Mouse (Mus musculus): ENCODE data around the gene Mboat1.
A peak's percentile ranks its signal among the peaks of the same experiment; 100 is the strongest.

The Mboat1 gene

DNA sequence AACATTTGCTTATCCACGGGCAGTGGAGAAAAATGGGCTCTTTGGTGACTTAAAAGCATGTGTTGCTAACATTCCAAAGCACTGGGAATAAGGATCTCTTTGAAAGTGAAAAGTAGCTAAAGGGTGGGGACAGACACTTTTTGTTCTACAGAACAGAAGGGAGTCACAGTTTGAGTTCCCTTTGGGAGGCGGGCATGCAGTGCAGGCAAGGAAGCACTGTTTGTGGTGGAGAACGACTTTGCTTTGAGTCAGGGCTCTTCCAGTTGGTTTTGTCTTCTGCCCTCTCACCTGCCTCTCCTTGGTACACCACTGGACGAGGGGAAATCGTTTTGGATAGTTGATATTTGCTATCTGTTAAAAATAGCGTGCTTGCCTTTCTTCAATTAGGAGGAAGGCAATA, 49.7 kb downstream of the Mboat1 start:
- DNase-seq (ENCODE audit: low spot score in 2 of 2), result no peak

DNA sequence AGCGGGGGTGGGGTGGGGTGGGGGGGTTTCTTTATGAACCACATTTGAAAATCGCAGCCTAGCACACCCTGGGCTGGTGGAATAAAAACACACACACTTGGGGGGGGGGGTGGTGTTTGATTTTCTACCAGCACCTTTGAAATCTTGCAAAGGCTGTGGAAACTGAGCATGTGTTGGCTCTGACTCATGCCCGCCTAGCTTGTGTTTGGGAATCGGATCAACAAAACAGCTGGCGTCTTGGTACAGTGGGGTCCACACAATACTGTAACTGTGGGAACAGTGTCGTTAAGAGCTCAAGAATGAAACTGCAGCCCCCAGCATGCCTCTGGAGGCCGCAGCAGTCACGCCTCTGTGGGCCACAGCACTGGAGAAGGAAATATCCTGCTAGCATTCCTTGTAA, 50.2 kb downstream of the Mboat1 start:
- DNase-seq (ENCODE audit: low spot score in 2 of 2), result no peak

GRCm38 (mm10) chr13:30192031-30192716, 55.9 kb downstream of the Mboat1 start:
- DNase-seq (ENCODE audit: low spot score in 2 of 2), result peak in 1 of 2 experiments; percentile 16

GRCm38 (mm10) chr13:30193363-30193762, 57.1 kb downstream of the Mboat1 start:
- no peak for DNase-seq (ENCODE audit: low spot score in 2 of 2)

- no peak for DNase-seq (ENCODE audit: low spot score in 2 of 2)
These were observed 58.5 kb downstream of the Mboat1 start for GRCm38 (mm10) chr13:30194834-30195233.

- DNase-seq (ENCODE audit: low spot score in 2 of 2), result no peak
These were observed 60.4 kb downstream of the Mboat1 start for GRCm38 (mm10) chr13:30196661-30197060.

- peak; percentile 31 to 33 for DNase-seq (ENCODE audit: low spot score in 2 of 2)
These were observed 61.8 kb downstream of the Mboat1 start for GRCm38 (mm10) chr13:30198101-30198570.

GRCm38 (mm10) chr13:30199821-30200220, 63.5 kb downstream of the Mboat1 start:
- no peak for DNase-seq (ENCODE audit: low spot score in 2 of 2)

DNA sequence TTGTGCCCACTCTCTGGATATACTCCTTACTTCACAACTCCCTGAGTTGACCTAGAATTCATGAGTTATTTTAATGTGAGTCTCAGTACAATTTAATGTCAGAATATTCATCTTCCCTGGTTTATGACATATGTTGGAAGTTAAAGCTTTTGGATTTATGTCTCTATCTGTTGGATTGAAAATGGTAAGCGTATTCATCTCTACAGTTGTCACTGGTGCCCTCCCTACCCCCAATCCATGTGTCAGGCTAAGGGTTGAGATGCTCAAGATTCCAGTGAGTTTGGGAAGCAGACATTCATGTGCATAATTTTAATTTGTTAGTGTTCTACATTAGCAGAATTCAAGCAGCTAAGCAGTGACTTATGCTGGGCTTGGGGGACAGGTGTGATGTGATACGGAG, 64.4 kb downstream of the Mboat1 start:
- DNase-seq (ENCODE audit: low spot score in 2 of 2), result no peak

- no peak for DNase-seq (ENCODE audit: low spot score in 2 of 2)
These were observed 66.7 kb downstream of the Mboat1 start for GRCm38 (mm10) chr13:30203018-30203417.

- DNase-seq (ENCODE audit: low spot score in 2 of 2), result no peak
These were observed 71.9 kb downstream of the Mboat1 start for GRCm38 (mm10) chr13:30208176-30208575.

- DNase-seq (ENCODE audit: low spot score in 2 of 2), result no peak
These were observed 77.0 kb downstream of the Mboat1 start for GRCm38 (mm10) chr13:30213276-30213675.

GRCm38 (mm10) chr13:30217588-30218371, 81.5 kb downstream of the Mboat1 start:
- DNase-seq (ENCODE audit: low spot score in 2 of 2), result no peak

DNA sequence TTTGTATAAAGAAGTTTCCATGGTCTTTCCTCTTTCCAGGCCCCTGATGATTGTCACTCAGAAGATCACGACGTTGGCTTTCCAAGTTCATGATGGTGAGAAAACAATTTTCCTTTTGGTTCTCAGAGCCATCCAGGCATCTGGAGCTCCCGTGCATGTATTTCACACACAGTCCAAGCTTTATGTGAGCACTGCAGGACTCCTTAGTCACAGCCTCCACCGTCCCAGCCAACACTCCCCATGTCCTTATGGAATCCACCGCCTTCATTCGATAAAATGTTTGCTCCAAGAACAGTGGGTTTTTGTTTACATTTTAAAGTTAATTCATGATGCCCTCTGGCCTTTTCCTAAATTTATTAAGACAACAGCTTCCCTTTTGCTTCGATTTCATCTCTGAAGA, 83.3 kb downstream of the Mboat1 start:
- no peak for DNase-seq (ENCODE audit: low spot score in 2 of 2)

DNA sequence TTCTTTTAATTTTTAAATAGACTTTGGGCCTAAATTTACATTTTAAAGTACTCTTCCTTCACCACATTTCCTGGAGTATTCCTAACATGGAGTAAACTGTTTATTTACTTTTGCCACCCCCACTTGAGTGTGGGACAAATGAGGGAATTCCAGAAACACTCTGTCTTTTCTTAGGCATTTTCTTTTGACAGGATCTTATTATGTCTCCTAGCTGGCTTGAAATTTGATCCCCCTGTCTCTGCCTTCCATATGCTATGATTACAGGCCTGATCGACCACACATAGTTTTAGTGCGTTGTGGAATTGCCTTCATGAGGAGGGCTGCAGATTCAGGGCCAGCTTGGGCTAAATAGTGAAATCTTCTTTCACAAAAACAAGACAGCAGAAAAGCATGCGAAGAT, 85.0 kb downstream of the Mboat1 start:
- DNase-seq (ENCODE audit: low spot score in 2 of 2), result no peak

DNA sequence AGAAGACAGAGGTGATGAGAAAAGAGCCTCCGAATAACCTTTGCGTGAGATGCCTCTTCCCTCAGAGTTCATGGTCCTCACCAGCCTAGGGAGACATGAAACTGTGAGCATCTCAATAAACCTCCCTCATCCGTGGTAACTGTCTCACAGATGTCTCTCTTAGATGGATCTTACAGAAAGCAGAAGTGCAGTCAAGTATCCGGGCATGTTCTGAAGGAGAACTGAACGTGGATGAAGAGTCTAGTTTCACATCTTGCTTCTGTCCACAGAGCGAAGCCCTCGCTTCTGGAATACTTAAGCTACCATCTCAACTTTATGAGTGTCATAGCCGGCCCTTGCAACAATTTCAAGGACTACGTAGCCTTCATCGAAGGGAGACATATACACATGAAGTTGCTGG, 87.8 kb downstream of the Mboat1 start:
- DNase-seq (ENCODE audit: low spot score in 2 of 2), result no peak

DNA sequence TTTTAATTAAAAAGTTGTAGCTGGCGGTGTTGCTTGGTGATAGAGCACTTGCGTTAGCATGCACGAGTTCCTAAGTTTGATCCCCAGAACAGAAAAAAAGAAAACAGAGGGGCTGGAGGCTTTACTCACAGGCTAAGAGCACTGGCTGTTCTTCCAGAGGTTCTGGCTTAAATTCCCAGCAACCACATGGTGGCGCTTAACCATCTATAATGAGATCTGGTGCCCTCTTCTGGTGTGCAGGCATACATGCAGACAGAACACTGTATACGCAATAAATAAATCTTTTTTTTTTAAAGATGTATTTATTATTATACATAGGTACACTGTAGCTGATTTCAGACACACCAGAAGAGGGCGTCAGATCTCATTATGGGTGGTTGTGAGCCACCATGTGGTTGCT, 88.4 kb downstream of the Mboat1 start:
- no peak for DNase-seq (ENCODE audit: low spot score in 2 of 2)

DNA sequence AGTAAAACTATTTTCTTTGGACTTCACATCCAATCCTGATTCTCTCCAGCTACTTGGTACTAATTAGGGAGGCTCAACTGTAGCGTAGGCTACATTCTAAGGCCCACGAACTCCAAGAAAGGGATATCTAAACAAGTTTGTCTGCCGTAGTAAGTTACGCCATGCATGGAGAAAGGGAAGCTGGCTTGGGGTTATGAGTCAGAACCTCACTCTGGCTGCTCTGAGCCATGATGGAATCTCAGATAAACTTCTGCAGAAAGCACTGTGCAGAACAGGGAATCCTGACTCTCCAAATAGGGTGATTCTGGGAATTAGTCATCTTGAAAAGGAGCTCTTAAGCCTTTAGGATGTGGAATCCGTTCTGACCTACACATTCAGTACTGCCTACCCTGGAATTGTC, 92.5 kb downstream of the Mboat1 start:
- DNase-seq (ENCODE audit: low spot score in 2 of 2), result no peak

- DNase-seq (ENCODE audit: low spot score in 2 of 2), result no peak
These were observed 93.4 kb downstream of the Mboat1 start for GRCm38 (mm10) chr13:30229625-30230139.

- peak; percentile 45 to 47 for DNase-seq (ENCODE audit: low spot score in 2 of 2)
These were observed 98.9 kb downstream of the Mboat1 start for GRCm38 (mm10) chr13:30235056-30235750.

GRCm38 (mm10) chr13:30239396-30239795, 103.1 kb downstream of the Mboat1 start:
- no peak for DNase-seq (ENCODE audit: low spot score in 2 of 2)

GRCm38 (mm10) chr13:30245573-30245972, 109.3 kb downstream of the Mboat1 start:
- DNase-seq (ENCODE audit: low spot score in 2 of 2), result no peak

Measured in heart, adult 9 months (tissue).